Mouse (Mus musculus) left cerebral cortex, postnatal 4 days (tissue): ENCODE data around the gene Pdcd1lg2. TPM values are rescaled to one million over a fixed set of nuclear protein-coding genes. Genes with fewer than 3 reads are reported as not detected.

Experiments used
- DNase-seq: peaks from one replicate; pipeline ENCODE4 v3.0.0-alpha.2; 2022
- intact Hi-C: fragments of 180-260 bp; cut with DNase I; formaldehyde crosslinking; loops from one replicate; pipeline ENCODE4 v1.15.1; 2025
- total RNA-seq, 2 experiments: library from RNA; stranded (reverse); gene quantifications; 2 replicates each; pipeline ENCODE4 v1.2.3; 2021

Pdcd1lg2 gene
- total RNA-seq, 2 experiments from 2014 or later: 0.28 TPM; not detected in 1

GRCm38 (mm10) chr19:29489785-29490284, 79.1 kb downstream of the Pdcd1lg2 start:
- DNase-seq: no peak
- intact Hi-C loops: no loop called here

- intact Hi-C loops: no loop called here
- no peak for DNase-seq
Observed at GRCm38 (mm10) chr19:29491467-29491866, 80.7 kb downstream of the Pdcd1lg2 start.

- intact Hi-C loops: no loop called here
- DNase-seq: no peak
Observed at GRCm38 (mm10) chr19:29494454-29494853, 83.7 kb downstream of the Pdcd1lg2 start.

- intact Hi-C loops: no loop called here
- no peak for DNase-seq
Observed at GRCm38 (mm10) chr19:29496001-29496597, 85.4 kb downstream of the Pdcd1lg2 start.

- no peak for DNase-seq
- intact Hi-C loops: no loop called here
Observed at GRCm38 (mm10) chr19:29496786-29497557, 86.3 kb downstream of the Pdcd1lg2 start.

- no peak for DNase-seq
- intact Hi-C loops: no loop called here
Observed at GRCm38 (mm10) chr19:29497874-29498273, 87.2 kb downstream of the Pdcd1lg2 start.

GRCm38 (mm10) chr19:29498842-29499456, 88.2 kb downstream of the Pdcd1lg2 start:
- intact Hi-C loops: no loop called here
- DNase-seq: no peak

GRCm38 (mm10) chr19:29500333-29500732, 89.6 kb downstream of the Pdcd1lg2 start:
- intact Hi-C loops: loop anchor here (5.0 to 10.0 kb wide), 2 partner anchors 143 to 436 kb away; no protein-coding TSS in a partner anchor
- no peak for DNase-seq

GRCm38 (mm10) chr19:29501106-29501505, 90.4 kb downstream of the Pdcd1lg2 start:
- intact Hi-C loops: loop anchor here (5.0 to 10.0 kb wide), 2 partner anchors 144 to 436 kb away; no protein-coding TSS in a partner anchor
- DNase-seq: peak; percentile 35

- intact Hi-C loops: loop anchor here (5.0 to 10.0 kb wide), 2 partner anchors 144 to 437 kb away; no protein-coding TSS in a partner anchor
Observed at GRCm38 (mm10) chr19:29501507-29501906, 90.8 kb downstream of the Pdcd1lg2 start.

GRCm38 (mm10) chr19:29504131-29504530, 93.4 kb downstream of the Pdcd1lg2 start:
- DNase-seq: no peak
- intact Hi-C loops: loop anchor here (5.0 to 10.0 kb wide), 2 partner anchors 147 to 439 kb away; no protein-coding TSS in a partner anchor

More at GRCm38 (mm10) chr19:29501507-29501906, 90.8 kb downstream of the Pdcd1lg2 start:
- peak; percentile 81 for DNase-seq

GRCm38 (mm10) chr19:29505617-29506016, 94.9 kb downstream of the Pdcd1lg2 start:
- DNase-seq: no peak
- intact Hi-C loops: loop anchor here (10.0 kb wide), 1 partner anchor 441 kb away; no protein-coding TSS in a partner anchor

GRCm38 (mm10) chr19:29508208-29508607, 97.5 kb downstream of the Pdcd1lg2 start:
- intact Hi-C loops: loop anchor here (10.0 kb wide), 1 partner anchor 443 kb away; no protein-coding TSS in a partner anchor
- DNase-seq: no peak

GRCm38 (mm10) chr19:29509857-29510256, 99.1 kb downstream of the Pdcd1lg2 start:
- intact Hi-C loops: loop anchor here (10.0 kb wide), 1 partner anchor 445 kb away; no protein-coding TSS in a partner anchor
- DNase-seq: no peak

GRCm38 (mm10) chr19:29511826-29512225, 101.1 kb downstream of the Pdcd1lg2 start:
- intact Hi-C loops: no loop called here
- no peak for DNase-seq

- intact Hi-C loops: no loop called here
- no peak for DNase-seq
Observed at GRCm38 (mm10) chr19:29513111-29513766, 102.5 kb downstream of the Pdcd1lg2 start.

- intact Hi-C loops: no loop called here
- no peak for DNase-seq
Observed at GRCm38 (mm10) chr19:29514130-29514529, 103.4 kb downstream of the Pdcd1lg2 start.

GRCm38 (mm10) chr19:29515386-29515785, 104.7 kb downstream of the Pdcd1lg2 start:
- no peak for DNase-seq

GRCm38 (mm10) chr19:29515991-29516390, 105.3 kb downstream of the Pdcd1lg2 start:
- no peak for DNase-seq
- intact Hi-C loops: no loop called here

More at GRCm38 (mm10) chr19:29515386-29515785, 104.7 kb downstream of the Pdcd1lg2 start:
- intact Hi-C loops: no loop called here

GRCm38 (mm10) chr19:29518409-29518808, 107.7 kb downstream of the Pdcd1lg2 start:
- no peak for DNase-seq
- intact Hi-C loops: no loop called here
